Mouse (Mus musculus) embryo, embryonic 11 days (tissue): ENCODE measurements at regions not wholly inside any gene's neighbourhood (a gene's known extent, or its start where the extent isn't known, plus 50 kb on each side); places are given as distances from the start of the nearest gene placed in this dataset.

Source experiments
- DNase-seq: peaks from one replicate; pipeline ENCODE4 v3.0.0-alpha.2; 2015

DNA sequence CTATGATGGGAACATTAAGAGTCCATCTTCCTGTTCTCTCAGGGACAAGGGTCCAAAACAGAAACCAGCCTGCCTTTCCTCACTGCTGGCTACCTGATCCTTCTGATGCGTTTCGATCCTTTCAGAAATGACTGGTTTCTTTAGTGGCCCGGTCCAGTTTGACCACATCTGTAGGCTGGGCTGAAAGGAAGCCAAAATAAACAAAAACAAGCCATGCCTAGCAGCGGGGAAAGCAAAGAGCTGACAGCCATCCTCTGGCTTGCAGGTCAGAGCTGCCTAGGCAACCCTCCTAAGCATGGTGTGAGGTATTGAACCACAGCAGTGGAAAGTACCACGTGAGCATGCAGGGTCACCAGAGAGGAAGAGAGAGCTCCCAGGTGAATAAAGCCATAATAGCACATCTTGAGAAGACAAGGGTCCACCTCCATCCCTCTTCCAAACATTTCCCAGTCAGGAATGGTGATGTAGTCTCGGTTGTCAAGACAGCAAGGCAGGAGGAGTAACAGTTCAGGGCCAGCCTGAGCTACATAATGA lies 146.6 kb downstream of the Rybp start:
- DNase-seq = no peak

DNA sequence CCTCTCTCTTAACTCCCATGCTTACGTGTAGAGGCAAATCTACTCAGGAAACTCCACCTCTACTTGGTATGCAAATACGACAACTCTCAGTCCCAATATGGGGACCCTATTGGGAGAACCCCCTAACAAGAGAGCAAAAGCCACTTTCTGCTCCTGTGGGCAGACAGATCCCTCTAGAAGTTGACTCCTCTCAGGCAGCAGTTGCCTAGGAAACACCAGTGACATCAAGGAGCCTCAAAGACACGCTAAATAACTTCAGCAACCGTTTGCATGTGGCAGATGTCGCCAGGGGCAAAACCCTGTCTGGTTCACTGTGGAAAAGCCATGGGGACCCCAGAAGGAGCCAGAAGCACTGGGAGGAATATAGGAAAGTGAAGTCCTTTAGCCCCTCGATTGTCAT lies 147.5 kb downstream of the Rybp start:
- no peak for DNase-seq

DNA sequence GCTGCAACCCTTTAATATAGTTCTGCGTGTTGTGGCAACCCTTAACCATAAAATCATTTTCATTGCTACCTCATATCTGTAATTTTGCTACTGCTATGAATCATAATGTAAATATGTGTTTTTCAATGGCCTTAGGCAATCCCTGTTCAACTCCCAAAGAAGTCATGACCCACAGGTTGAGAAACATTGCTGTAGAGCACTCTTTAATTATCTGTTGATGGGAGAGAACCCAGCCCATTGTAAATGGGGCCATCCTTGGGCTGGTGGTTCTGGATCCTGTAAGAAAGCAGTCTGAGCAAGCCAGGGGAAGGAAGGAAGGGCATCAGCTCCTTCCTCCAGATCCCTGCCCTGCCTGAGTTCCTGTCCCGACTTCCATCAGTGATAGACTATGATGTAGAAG lies 148.6 kb downstream of the Rybp start:
- no peak for DNase-seq

DNA sequence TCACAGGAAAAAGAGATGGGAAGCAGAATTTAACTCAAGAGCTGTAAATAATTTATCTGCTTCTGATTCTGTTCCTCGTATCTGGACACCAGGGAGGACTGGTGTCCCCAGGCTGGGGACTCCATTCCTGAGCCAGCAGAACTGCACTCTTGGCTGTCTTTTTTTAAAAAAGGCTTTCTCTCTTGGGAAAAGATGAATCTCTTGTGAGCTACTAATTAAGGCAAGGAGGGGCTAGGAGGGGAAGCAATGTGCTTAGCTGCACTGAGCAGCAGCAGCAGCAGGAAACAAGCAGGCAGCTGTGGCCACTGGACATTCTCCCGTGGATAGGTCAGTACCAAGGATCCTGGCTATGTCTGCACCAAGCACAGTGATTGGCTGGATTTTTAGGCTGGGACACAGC lies 152.1 kb downstream of the Rybp start:
- no peak for DNase-seq

- no peak for DNase-seq
Observed at GRCm38 (mm10) chr6:100133970-100134369, 153.3 kb downstream of the Rybp start.

DNA sequence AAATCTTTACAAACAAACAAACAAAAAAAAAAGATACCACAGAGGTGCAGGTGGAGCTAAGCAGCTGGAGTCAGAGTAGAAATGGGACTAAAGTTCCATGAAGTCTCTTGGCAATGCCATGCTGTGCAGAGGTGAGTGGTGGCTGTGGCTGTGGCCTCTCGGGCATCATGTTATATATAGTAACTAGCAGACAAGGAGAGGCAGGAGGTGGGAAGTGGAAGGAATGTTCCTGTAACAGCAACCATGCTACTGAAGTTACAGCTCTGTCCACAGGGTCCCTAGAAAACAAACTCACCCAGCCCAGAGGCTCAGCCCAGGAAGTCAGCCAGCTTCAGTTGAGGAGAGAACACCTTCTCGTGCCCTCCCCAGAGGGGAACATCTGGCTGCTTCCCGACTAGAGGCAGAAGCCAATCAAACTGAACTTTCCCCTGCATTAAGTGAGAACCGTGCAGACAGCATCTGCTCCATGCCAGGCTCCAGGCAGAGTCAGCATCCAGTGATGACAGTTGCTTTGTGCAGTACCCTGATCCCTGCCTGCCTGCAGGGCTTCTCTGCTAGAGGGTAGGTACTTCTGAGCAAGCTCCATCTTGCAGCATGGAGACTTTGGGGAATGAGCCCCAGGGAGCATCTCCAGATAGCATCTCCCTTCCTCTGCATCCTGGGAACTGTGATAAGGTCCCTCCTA lies 154.2 kb downstream of the Rybp start:
- no peak for DNase-seq

- DNase-seq = peak; percentile 49
Observed at GRCm38 (mm10) chr6:100127221-100128143, 159.8 kb downstream of the Rybp start.

GRCm38 (mm10) chr6:100126736-100127135 lies 160.5 kb downstream of the Rybp start:
- DNase-seq = no peak

DNA sequence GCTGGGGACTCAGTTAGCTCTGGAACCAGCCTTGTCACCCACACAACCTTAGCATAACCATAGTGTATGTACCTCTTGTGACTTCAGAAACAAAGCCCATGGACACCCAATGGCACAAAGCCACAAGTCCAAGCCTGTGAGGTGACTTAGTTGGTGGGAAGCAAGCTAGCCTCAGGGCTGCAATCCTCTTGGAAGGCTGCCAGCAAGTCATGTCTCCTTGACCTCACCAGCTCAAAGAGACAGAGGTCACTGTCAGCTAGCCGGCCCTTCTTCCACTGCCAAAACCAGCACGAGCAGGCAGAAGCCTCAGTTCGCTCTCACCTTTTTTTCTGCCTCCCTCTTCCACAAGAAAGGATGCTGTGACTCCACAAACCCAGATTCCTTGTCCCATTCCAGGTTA lies 161.0 kb downstream of the Rybp start:
- DNase-seq = no peak

- no peak for DNase-seq
Observed at GRCm38 (mm10) chr6:100121240-100121639, 166.0 kb downstream of the Rybp start.

GRCm38 (mm10) chr6:100120017-100120944 lies 167.0 kb downstream of the Rybp start:
- DNase-seq = peak; percentile 73

- DNase-seq = no peak
Observed at GRCm38 (mm10) chr6:100117084-100117483, 170.2 kb downstream of the Rybp start.

DNA sequence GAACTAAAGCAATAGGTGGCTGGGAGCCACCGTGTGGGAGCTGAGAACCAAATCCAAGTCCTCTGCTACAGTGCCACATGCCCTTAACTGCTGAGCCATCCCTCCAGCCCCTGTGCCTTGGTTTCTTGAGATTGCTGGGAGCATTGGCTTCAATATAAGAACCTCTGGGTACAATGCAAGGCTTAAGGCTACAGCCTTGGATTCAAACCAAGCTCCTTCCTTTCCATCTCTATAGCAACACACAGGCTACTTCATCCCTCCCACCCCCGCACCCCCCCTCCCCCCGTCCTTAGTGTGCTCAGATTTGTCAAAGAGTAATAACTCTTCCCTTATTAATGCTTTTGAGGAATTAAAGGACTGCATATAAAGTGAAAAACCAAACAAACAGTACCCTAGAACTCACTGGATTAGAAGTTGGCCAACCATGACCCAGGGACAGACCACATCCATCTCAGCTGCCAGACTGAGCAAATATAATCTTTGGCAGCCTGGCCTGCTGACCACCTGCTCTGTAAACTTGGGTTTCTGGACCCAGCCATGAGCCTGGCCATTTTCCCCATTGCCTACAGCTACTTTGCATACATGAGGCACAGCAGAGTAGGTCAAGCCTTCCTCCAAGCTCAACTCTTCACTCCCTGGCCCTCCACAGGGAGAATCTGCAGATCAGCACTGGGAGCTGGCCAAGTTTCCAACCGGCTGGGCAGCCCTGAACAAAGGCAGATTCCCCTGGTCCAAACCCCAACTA lies 173.7 kb downstream of the Rybp start:
- no peak for DNase-seq

DNA sequence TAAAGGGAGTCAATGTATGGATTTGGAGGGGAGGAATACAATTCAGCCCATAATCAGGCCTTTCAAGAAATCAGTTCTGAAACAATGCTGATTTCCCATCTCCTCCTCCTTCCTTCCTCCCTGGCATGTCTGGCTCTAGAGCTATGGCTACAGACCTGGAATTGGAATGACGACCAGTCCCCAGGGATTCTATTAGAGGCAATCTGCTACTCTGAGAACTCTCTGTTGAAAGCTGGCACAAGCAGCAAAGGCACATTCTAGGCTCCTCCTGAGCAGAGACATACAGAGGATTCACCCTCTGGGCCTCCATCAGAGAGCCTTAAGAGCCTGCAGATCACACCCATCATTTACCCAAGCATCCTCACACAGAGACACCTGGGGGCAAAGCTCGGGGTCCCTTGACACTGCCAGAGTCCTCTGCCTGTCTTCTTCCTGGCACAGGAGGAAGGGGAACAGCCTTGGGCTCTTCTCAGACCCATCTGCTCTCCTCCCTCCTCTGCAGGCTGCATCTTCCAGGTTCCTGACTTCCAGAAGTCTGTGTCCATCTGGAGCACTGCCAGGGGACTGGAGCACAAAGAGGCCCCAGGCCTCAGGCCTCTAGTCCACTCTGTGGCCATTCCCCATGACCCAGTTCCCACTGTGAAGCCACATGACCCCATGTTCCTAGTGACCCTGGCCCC lies 176.2 kb downstream of the Rybp start:
- no peak for DNase-seq

DNA sequence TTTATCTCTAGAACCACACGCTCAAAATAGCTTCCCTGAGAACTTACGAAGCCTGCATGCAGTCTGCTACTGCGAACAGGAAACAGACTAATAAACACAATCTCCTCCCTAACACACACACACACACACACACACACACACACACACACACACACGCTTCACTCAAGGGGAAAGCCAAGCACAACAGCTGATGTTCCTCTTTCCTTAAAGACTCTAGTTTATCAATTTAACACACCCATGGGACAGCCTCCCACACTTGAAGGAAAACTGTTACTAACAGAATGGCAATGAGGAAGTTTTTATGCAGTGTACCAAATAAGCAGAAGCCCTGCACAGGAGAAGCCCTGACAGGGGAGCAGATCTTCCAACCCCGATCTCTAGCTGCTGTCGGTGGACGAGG lies 177.3 kb downstream of the Rybp start:
- DNase-seq = no peak

- no peak for DNase-seq
Observed at GRCm38 (mm10) chr6:100109351-100109750, 177.9 kb downstream of the Rybp start.

GRCm38 (mm10) chr6:100107508-100107907 lies 179.8 kb downstream of the Rybp start:
- DNase-seq = no peak

GRCm38 (mm10) chr6:100107066-100107465 lies 180.2 kb downstream of the Rybp start:
- no peak for DNase-seq

GRCm38 (mm10) chr6:100100565-100101133 lies 186.6 kb downstream of the Rybp start:
- no peak for DNase-seq

DNA sequence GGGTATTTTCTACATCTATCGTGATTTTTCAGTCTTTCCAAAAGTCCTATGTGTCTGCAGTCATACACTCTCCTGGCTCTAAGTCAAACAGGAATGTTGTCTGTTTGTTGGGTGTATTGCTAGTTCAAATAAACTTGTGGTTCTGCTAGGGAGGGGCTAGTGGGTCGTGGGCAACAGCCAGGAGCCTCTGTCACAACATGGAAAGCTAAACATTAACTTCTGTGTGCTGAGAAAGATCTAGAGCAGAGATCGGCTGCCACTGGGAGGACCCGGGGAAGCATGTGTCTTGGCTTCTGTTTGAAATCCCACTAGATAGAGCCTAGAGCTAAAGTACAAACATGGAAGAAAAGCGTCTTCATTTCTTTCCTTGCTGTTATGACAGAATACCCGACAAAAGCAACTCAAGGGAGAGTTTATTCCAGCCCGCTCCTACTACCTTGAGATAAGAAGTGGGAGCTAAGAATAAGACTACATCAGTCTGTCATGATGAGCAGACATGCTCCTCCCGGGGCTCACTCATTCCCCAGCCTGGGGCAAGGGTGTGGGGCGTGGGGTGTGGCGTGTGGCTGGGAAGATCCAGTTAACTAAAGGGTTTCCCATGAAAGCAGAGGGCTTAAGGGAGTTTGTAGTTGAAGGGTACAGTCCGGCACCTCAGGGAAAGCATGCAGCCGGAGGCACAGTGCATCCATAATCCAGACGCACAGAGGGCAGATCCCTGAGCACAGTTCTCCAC lies 190.7 kb downstream of the Rybp start:
- no peak for DNase-seq
